Mouse (Mus musculus) bone marrow macrophage, adult 2 months (primary cell): Measurements from ENCODE around the gene Esr2.

Experiments used
- CTCF ChIP-seq: IDR thresholded peaks from 2 replicates; pipeline ENCODE4 v1.5.1; 2012; ENCODE audit warnings: low read depth, mild to moderate bottlenecking, low read length, moderate library complexity
- POLR2A ChIP-seq: IDR thresholded peaks from 2 replicates; pipeline ENCODE4 v1.6.1; 2012; ENCODE audit warnings: mild to moderate bottlenecking, low read depth, low read length, borderline replicate concordance

DNA sequence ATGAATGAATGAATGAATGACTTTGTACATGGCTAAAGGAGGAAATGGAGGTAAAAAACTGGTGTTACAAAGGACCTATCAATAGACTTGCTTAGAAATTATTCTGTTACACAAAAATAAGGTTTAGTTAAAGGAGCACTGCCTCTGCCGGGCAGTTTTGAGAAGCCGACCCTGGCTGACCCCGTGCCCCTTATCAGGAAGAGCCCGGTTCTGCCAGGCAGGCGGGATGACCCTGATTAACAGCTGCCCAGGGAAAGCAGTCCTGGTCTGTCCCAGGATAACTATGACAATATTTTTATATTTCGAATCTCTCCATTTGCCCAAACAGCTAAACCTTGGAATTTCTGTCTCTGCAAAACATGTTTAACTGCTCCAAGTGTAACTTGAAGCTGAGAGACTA, 7.2 kb upstream of the Esr2 start:
- no peak for TF ChIP-seq CTCF
- no peak for TF ChIP-seq POLR2A
